In genomic region chr2:147386949-147387348, GRCm38 (mm10) we compare ENCODE assay signal across 16 mouse cellular contexts. TPM values are rescaled to one million over a fixed set of nuclear protein-coding genes. Genes with fewer than 3 reads are reported as not detected.
"Had no signal": no experiment of that assay in that cellular context is flagged by ENCODE, and none has a peak within 500 bp of the region (broad histone marks: within the 10 kb centered on the region; RNA-seq: fewer than 3 reads in every experiment).

No protein-coding gene starts in this region.

- H3K27ac ChIP-seq: left cerebral cortex, adult 2 months; limb, embryonic 10.5 days; liver, embryonic 13.5 days; midbrain, embryonic 13.5 days; neural tube, embryonic 13.5 days had no signal

- H3K27me3 ChIP-seq: liver, embryonic 13.5 days; midbrain, embryonic 13.5 days; neural tube, embryonic 13.5 days had no signal

- H3K4me1 ChIP-seq: limb, embryonic 10.5 days; liver, embryonic 13.5 days; midbrain, embryonic 13.5 days; neural tube, embryonic 13.5 days had no signal

- H3K4me2 ChIP-seq: liver, embryonic 13.5 days; midbrain, embryonic 13.5 days; neural tube, embryonic 13.5 days had no signal

- H3K4me3 ChIP-seq: left cerebral cortex, adult 2 months; limb, embryonic 10.5 days; liver, embryonic 13.5 days; midbrain, embryonic 13.5 days; neural tube, embryonic 13.5 days had no signal

- H3K36me3 ChIP-seq: limb, embryonic 10.5 days; liver, embryonic 13.5 days; midbrain, embryonic 13.5 days; neural tube, embryonic 13.5 days had no signal

- DNase-seq: kidney, adult 8-10 months; kidney, postnatal 4 days; liver, embryonic 13.5 days; liver, postnatal 0 days; right cerebral cortex, postnatal 14 days; thymus, postnatal 4 days had no signal

- H3K9ac ChIP-seq: liver, embryonic 13.5 days; liver, postnatal 0 days; midbrain, embryonic 13.5 days; neural tube, embryonic 13.5 days had no signal

- ATAC-seq: intestine, embryonic 16.5 days; liver, postnatal 0 days; midbrain, embryonic 13.5 days had no signal

- H3K9me3 ChIP-seq: limb, embryonic 10.5 days; liver, embryonic 13.5 days; midbrain, embryonic 13.5 days; neural tube, embryonic 13.5 days had no signal

RNA-seq across cellular contexts. Expression of gene Pax1, which starts 25.2 kb away (rescaled TPM):
- total RNA-seq: layer of hippocampus, adult 8-10 months; layer of hippocampus, postnatal 25 days; left cerebral cortex, adult 2 months; left cerebral cortex, postnatal 14 days; megakaryocyte progenitor cell, adult 5-6 weeks had no signal
- polyA plus RNA-seq: intestine, embryonic 16.5 days; liver, embryonic 13.5 days; stomach, embryonic 16.5 days had no signal
